Mouse (Mus musculus): ENCODE measurements at regions not wholly inside any gene's neighbourhood (a gene's known extent, or its start where the extent isn't known, plus 50 kb on each side); places are given as distances from the start of the nearest gene placed in this dataset.

GRCm38 (mm10) chr9:47265946-47266490 lies 264.0 kb upstream of the Cadm1 start:
- DNase-seq (ENCODE audit: low spot score in 2 of 2), result no peak

GRCm38 (mm10) chr9:47276303-47277005 lies 253.5 kb upstream of the Cadm1 start:
- no peak for DNase-seq (ENCODE audit: low spot score in 2 of 2)

DNA sequence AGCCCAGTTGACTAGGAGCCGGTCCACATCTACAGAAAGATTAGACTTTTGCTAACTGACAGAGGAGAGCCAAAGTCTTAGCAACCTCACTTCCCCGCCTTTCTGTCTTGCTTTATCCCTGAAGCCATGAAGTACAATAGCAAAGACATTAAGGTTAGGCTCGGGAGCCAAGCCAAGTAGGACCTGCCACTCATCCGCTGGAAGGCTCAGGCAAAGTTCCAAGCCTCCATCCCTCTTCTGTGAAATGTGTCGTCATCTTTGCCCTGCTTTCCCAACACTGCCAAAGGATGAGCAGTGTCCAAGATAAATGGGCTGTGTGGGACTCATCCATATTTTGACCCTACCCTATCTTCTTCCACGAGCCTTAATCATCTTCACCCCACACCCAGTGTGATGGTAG lies 250.6 kb upstream of the Cadm1 start:
- DNase-seq (ENCODE audit: low spot score in 2 of 2), result no peak

GRCm38 (mm10) chr9:47280146-47280545 lies 249.8 kb upstream of the Cadm1 start:
- DNase-seq (ENCODE audit: low spot score in 2 of 2), result no peak

DNA sequence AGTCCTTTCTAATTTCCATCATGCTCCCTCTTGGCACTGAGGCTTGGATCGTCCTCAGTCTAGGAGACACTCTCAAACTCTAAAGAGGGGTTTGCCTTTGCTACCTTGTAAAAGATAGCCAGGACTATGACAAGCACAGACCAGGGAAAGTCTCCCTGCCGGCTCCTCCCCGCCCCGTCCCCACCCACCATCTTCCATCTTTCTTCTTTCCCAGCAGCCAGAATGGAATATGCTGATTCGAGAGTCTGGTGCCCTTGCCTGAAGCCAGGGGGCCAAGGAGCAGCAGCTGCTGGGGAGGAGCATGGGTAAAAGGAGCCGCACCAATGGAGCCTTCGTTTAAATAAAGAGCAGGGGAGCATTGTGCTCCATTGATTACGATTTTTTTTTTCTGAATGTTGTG lies 249.4 kb upstream of the Cadm1 start:
- no peak for DNase-seq (ENCODE audit: low spot score in 2 of 2)

- no peak for DNase-seq (ENCODE audit: low spot score in 2 of 2)
These were observed 246.1 kb upstream of the Cadm1 start for GRCm38 (mm10) chr9:47283746-47284455.

- DNase-seq (ENCODE audit: low spot score in 2 of 2), result no peak
These were observed 242.8 kb upstream of the Cadm1 start for GRCm38 (mm10) chr9:47286930-47287722.

DNA sequence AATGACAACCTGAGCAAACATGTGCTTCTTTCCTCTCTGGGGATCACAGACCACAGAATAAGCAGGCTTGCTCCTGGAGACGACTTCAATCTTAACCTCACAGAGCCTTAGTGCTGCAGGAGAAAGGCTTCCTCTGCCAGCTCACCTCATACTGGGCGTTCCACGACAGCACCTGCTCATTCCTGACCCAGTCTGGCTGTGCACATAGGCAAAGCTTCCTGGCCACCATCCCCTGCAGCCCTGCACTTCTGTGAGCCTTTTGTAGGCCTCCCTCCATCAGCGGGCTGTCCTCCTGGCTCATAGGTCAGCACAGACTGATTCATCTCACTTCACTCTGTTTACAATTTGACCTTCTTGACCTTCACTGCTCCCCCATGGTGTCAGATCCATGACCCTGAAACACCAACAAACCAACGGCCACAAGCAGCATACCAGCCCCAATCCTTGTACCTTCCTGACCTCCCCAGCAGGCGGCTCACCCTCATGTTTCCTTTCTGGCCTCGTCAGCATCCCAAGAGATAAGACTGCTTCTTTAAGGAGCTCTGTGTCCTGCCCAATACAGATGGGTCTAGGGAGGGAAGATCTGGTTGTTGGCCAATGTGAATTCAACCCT lies 241.3 kb upstream of the Cadm1 start:
- no peak for DNase-seq (ENCODE audit: low spot score in 2 of 2)

GRCm38 (mm10) chr9:47300633-47301032 lies 229.3 kb upstream of the Cadm1 start:
- no peak for DNase-seq (ENCODE audit: low spot score in 2 of 2)

GRCm38 (mm10) chr9:47307125-47307751 lies 222.7 kb upstream of the Cadm1 start:
- no peak for DNase-seq (ENCODE audit: low spot score in 2 of 2)

GRCm38 (mm10) chr9:47307752-47308500 lies 222.0 kb upstream of the Cadm1 start:
- no peak for DNase-seq (ENCODE audit: low spot score in 2 of 2)

GRCm38 (mm10) chr9:47313433-47313832 lies 216.5 kb upstream of the Cadm1 start:
- DNase-seq (ENCODE audit: low spot score in 2 of 2), result no peak

- no peak for DNase-seq (ENCODE audit: low spot score in 2 of 2)
These were observed 215.7 kb upstream of the Cadm1 start for GRCm38 (mm10) chr9:47314236-47314635.

- no peak for DNase-seq (ENCODE audit: low spot score in 2 of 2)
These were observed 209.6 kb upstream of the Cadm1 start for GRCm38 (mm10) chr9:47320345-47320744.

GRCm38 (mm10) chr9:47321106-47321789 lies 208.7 kb upstream of the Cadm1 start:
- no peak for DNase-seq (ENCODE audit: low spot score in 2 of 2)

DNA sequence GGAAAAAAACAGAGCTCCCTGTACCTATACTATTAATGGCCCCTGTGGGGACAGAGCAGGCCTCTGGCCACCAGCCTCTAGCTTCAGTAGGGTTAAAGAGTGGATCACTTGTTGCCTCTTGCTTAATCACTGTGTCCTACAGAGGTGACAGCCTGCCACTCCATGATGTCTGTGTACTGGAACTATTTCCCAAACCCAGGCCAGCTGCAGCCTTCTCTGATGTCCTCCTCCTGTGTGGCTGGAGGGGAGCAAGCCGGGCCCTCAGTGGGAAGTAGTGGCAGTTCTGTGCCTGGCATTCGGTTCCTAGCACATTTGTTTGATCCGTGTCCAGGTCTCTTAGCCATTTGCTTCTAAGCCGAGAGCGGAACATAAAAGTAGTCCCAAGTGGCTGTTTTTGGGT lies 207.7 kb upstream of the Cadm1 start:
- DNase-seq (ENCODE audit: low spot score in 2 of 2), result no peak

- no peak for DNase-seq (ENCODE audit: low spot score in 2 of 2)
These were observed 206.9 kb upstream of the Cadm1 start for GRCm38 (mm10) chr9:47323051-47323450.

- peak in 1 of 2 experiments; percentile 28 for DNase-seq (ENCODE audit: low spot score in 2 of 2)
These were observed 202.4 kb upstream of the Cadm1 start for GRCm38 (mm10) chr9:47327575-47327974.

- DNase-seq (ENCODE audit: low spot score in 2 of 2), result no peak
These were observed 197.0 kb upstream of the Cadm1 start for GRCm38 (mm10) chr9:47332929-47333328.

DNA sequence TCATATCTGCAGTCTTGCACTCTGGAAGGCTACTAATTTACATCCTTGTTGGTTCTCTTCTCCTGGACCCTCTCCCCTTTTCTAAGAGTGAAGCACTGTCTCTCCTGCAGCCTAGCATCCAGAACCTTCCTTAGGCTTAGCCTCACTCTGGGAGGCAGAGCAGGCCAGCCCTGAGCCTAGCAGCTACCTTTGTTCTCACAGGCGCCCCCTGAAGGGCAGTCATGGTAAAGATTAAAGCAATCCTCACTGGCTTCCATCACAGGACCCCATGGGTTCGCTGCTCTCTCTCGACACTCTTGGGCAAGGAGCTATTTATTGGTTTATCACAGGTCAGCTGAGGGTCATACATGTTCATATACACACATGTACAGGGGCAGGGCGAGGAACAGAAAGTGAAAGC lies 191.8 kb upstream of the Cadm1 start:
- DNase-seq (ENCODE audit: low spot score in 2 of 2), result no peak
